Mouse (Mus musculus) liver, adult (tissue): ENCODE data around the gene Bahcc1.

Experiments
- GATA4 ChIP-seq: IDR thresholded peaks from 2 replicates; pipeline ENCODE4 v1.6.1; 2014; ENCODE audit warnings: mild to moderate bottlenecking, low read length; ENCODE audit not compliant: insufficient replicate concordance

The Bahcc1 gene

GRCm38 (mm10) chr11:120268195-120268967 lies 35.6 kb downstream of the Bahcc1 start:
- TF ChIP-seq GATA4 = no peak

DNA sequence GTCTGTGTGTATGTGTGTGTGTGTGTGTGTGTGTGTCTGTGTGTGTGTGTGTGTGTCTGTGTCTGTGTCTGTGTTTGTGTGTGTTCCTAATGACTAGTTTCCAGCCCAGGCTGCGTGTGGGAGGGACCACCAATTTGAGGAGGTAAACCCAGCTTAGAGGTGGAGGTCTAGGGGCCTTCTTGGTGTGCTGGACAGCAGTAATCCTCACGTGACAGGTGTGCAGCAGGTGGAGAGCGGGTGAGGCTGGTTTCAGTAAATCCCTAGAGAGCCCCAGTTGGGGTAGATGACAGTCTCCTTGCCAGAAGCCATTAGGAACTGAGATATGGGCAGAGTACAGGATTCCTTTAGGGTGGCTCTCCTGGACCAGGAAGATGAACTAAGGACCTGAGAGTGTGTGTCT lies 36.3 kb downstream of the Bahcc1 start:
- TF ChIP-seq GATA4 = no peak

GRCm38 (mm10) chr11:120269498-120270104 lies 36.9 kb downstream of the Bahcc1 start:
- TF ChIP-seq GATA4 = no peak

- no peak for TF ChIP-seq GATA4
These were observed 46.6 kb downstream of the Bahcc1 start for GRCm38 (mm10) chr11:120279335-120279734.

- no peak for TF ChIP-seq GATA4
These were observed 47.6 kb downstream of the Bahcc1 start for GRCm38 (mm10) chr11:120280281-120280773.

GRCm38 (mm10) chr11:120280774-120281173 lies 48.0 kb downstream of the Bahcc1 start:
- no peak for TF ChIP-seq GATA4

DNA sequence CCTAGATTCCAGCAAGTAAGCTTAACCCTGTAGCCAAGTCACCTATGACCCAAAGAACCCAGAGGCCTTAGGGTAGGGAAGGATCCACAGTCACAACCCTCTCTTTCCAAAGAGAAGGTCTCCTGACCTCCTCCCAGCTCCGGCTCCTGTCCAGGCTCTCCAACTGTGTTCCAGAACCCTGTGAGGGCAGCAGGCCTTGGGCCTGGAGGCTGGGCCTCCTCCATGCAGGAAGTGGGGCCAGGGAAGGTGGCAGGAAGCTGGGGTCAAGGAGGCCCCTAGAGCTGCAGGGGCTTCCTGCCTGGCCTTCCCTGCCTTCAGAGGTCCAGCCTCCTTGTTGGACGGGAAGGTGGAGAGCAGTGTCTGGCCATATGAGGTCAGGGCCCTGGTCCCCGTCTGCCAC lies 48.5 kb downstream of the Bahcc1 start:
- peak; percentile 77; the same call in 1 of the 2 replicates for TF ChIP-seq GATA4

- peak; percentile 61; the same call in 1 of the 2 replicates for TF ChIP-seq GATA4
These were observed 50.8 kb downstream of the Bahcc1 start for GRCm38 (mm10) chr11:120283542-120283941.

DNA sequence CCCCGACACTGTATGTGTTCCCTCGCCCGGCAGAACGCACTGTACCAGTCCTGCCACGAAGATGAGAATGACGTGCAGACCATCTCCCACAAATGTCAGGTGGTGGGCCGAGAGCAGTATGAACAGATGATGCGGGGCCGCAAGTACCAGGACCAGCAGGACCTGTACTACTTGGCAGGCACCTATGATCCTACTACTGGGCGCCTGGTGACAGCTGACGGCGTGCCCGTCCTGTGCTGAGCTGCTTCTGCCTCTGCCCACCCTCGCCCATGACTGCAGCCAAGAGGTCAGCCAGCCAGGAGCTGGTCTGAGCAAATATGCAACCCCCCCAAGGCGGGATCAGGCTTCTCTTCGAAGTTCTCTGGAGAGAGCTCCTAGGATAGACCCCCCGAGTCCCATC lies 56.9 kb downstream of the Bahcc1 start:
- no peak for TF ChIP-seq GATA4

DNA sequence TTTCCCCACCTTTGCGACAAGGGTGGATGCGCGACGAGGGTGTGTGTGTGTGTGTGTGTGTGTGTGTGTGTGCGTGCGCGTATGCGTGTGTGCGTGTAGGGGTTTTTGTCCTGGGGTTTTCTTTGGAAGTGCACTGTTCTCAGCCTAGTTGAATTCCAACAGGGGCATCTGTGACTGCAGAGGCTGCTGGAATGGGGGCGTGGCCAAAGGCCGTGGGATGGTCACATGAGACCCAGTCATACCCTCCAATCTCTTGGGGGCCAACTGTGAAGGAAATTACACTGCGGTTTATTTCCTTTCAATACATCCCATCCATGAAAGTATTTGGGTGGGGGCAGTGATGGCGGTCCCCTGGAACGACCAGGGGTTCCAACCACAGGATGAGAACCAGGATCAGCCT lies 57.5 kb downstream of the Bahcc1 start:
- no peak for TF ChIP-seq GATA4

- TF ChIP-seq GATA4 = no peak
These were observed 61.0 kb downstream of the Bahcc1 start for GRCm38 (mm10) chr11:120293714-120294113.

- no peak for TF ChIP-seq GATA4
These were observed 63.8 kb downstream of the Bahcc1 start for GRCm38 (mm10) chr11:120296305-120297144.

DNA sequence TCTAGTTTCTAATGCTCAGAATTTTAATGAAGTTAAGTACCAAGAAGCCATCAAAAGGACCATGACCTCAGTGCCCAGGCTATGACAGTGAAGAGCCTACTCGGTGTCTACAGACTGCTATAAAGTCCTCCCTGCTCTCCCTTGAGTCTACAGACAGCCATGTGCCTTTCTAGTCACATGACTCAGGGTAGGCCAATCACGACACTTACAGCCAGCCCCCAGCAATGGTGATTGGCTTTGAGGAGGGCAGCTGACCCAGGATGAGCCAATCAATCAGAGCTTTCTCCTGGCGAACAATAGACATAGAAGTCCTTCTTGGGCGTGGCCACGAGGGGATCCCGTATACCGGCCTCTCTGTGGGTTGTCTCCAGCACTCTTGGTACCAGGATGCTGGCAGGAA lies 65.0 kb downstream of the Bahcc1 start:
- no peak for TF ChIP-seq GATA4

- TF ChIP-seq GATA4 = no peak
These were observed 65.8 kb downstream of the Bahcc1 start for GRCm38 (mm10) chr11:120298441-120299141.

- no peak for TF ChIP-seq GATA4
These were observed 66.7 kb downstream of the Bahcc1 start for GRCm38 (mm10) chr11:120299484-120299883.
